Mouse (Mus musculus) spleen, postnatal 0 days (tissue): Measurements from ENCODE around the gene Vmn2r63. TPM values are rescaled to one million over a fixed set of nuclear protein-coding genes. Genes with fewer than 3 reads are reported as not detected.

Experiments used
- polyA plus RNA-seq: library from polyadenylated mRNA; unstranded; fragments of >200 nt; fragmentation: Nextera tagmentation; extraction: Ambion mirVana; gene quantifications from 2 replicates; pipeline ENCODE4 v1.2.1, GENCODE M21; 2015

Vmn2r63 gene
- not detected in 2 replicates for polyA plus RNA-seq

DNA sequence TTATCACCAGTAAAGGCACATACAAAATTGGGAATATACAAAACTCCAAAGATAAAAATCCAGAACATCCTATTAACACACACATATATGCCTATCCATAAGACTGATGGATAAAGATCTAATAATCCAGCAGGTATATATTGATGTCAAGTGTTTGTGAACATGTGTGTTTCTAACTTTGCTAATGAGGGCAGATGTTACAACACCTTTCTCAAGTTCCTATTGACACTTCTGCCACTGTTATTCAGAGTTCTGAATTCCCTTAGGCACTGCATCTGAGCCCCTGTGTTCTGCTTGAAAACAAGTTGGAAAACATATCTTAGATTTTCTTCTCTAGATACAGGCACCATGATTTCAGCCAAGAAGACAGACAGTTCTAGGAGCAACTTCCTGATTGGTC, at the start of gene Vmn2r63:
Vmn2r63 (minus strand) TSS at position 101 of the 400 bp plus-strand sequence.

GRCm38 (mm10) chr7:42866801-42867458, 66.7 kb downstream of the Vmn2r63 start, which contains the start of gene Gm2381:
Gm2381 (minus strand) TSS chr7:42867234.

Other genes starting within 250 kb of the Vmn2r63 start
- gene Zfp975, start 241.1 kb downstream of the Vmn2r63 start, polyA plus RNA-seq, result 2.2 and 2.7 TPM in 2 replicates
- 0.05 TPM in 1 of 2 replicates, not detected in the other for gene Gm17067, start 206.8 kb downstream of the Vmn2r63 start, polyA plus RNA-seq
- not detected in 2 replicates for gene Vmn2r62, start 140.3 kb downstream of the Vmn2r63 start, polyA plus RNA-seq
- gene Gm2381, start 66.6 kb downstream of the Vmn2r63 start, polyA plus RNA-seq, result not detected in 2 replicates
- not detected in 2 replicates for gene Gm9268, start 84.9 kb upstream of the Vmn2r63 start, polyA plus RNA-seq
- gene Zfp936, start 180.4 kb upstream of the Vmn2r63 start, polyA plus RNA-seq, result not detected in 2 replicates